ENCODE assay signal across 8 mouse cellular contexts in the genomic region with DNA sequence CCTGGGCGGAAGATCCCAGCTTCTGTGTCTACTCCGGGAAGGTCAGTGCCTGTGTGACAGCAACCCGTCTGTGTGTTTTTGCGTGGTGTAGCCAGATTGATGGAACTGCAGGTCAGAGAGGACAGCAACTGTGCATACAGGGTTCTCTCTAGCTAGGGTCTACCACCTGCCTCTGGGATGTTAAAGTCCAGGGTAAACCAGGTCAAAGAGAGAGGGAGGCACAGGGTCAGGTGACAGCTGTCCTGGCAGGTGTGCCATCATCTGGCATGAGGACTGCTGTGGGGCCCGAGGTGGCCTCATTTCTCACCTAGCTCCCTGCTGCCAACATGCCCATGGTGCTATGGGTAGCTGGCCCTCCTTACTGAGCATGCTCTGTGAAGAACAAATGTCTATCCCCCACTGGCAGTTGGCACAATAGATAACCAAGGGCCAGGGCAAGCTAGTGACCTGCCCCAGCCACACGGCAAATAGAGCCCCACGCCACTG. TPM values are rescaled to one million over a fixed set of nuclear protein-coding genes. Genes with fewer than 3 reads are reported as not detected.
DNase-seq lines count a peak whose midpoint lies in the region; ATAC-seq and TF ChIP-seq lines count a peak whose summit lies in the region.

No protein-coding gene starts in this region.

- peak; percentile 33 for ATAC-seq in liver, postnatal 0 days
- ATAC-seq in erythroid progenitor cell, adult 5-6 weeks (replicated peaks; ENCODE audit: low FRiP score, poor library complexity, severe bottlenecking), result no peak

- H3K27me3 ChIP-seq in liver, postnatal 0 days (ENCODE audit: insufficient read depth, low read length), result no peaks in the 10 kb centered on the region

- H3K9ac ChIP-seq in liver, postnatal 0 days (replicated peaks), result peak overlapping the region; percentile 35

- peak; percentile 54 for DNase-seq in kidney, adult 18-20 months
- DNase-seq in kidney, postnatal 14 days, result no peak
- peak; percentile 60 for DNase-seq in gastrocnemius, postnatal 14 days
- no peak for DNase-seq in liver, postnatal 0 days
- no peak for DNase-seq in layer of hippocampus, postnatal 10 days (ENCODE audit: low spot score in 2 of 2)
- no peak for DNase-seq in left cerebral cortex, postnatal 36 days (ENCODE audit: low spot score in 2 of 2)

- WGBS in liver, postnatal 0 days (ENCODE audit: insufficient replicate concordance), result 51% methylated on average over 7 of the region's 7 CpGs

- no peaks in the 10 kb centered on the region for H3K36me3 ChIP-seq in liver, postnatal 0 days (replicated peaks; ENCODE audit: insufficient read depth, low read length)

- H3K27ac ChIP-seq in brown adipose tissue, adult 24 weeks (replicated peaks; ENCODE audit: low read depth, low read length), result peak overlapping the region; percentile 35
- H3K27ac ChIP-seq in liver, postnatal 0 days (ENCODE audit: low read depth), result peak overlapping the region; percentile 87

- H3K4me2 ChIP-seq in liver, postnatal 0 days (ENCODE audit: low read depth, low read length), result peak overlapping the region; percentile 4; the same call in 1 of the 2 replicates

- intact Hi-C loops in gastrocnemius, postnatal 14 days (cut with DNase I; ENCODE audit: low total_unique reads), result no loop called here
- intact Hi-C loops in left cerebral cortex, postnatal 36 days (cut with DNase I), result no loop called here

- no peak for TF ChIP-seq EP300 in liver, postnatal 0 days (IDR thresholded peaks at IDR 0.05; ENCODE audit: low read depth)

- no peak for TF ChIP-seq CTCF in liver, postnatal 0 days (IDR thresholded peaks at IDR 0.05; ENCODE audit: low read depth)

- H3K4me1 ChIP-seq in brown adipose tissue, adult 24 weeks (ENCODE audit: control insufficient read depth, insufficient read depth, insufficient read length, low read length), result peaks cover 87% of the 10 kb centered on the region
- H3K4me1 ChIP-seq in liver, postnatal 0 days (ENCODE audit: insufficient read depth), result peaks cover 96% of the 10 kb centered on the region

- no peak overlapping the region for H3K4me3 ChIP-seq in brown adipose tissue, adult 24 weeks (ENCODE audit: insufficient read depth, low read depth, low read length)
- no peak overlapping the region for H3K4me3 ChIP-seq in liver, postnatal 0 days (ENCODE audit: low read depth, low read length)

- no peaks in the 10 kb centered on the region for H3K9me3 ChIP-seq in liver, postnatal 0 days (ENCODE audit: low read length)

RNA-seq across cellular contexts. Expression of a gene that starts 28.5 kb away (rescaled TPM):
- 15.0 and 17.0 TPM in 2 replicates for polyA plus RNA-seq in brown adipose tissue, adult 24 weeks (2012; ENCODE audit: insufficient read depth, insufficient read length, missing spikeins)
- 10 to 100 TPM; 30.3 to 36.0 TPM for total RNA-seq in gastrocnemius, postnatal 14 days (2021)
- polyA plus RNA-seq in liver, postnatal 0 days (2015; fragmentation: Nextera tagmentation; extraction: Ambion mirVana), result 3.6 and 4.3 TPM in 2 replicates
- 100 to 1,000 TPM; 115 to 128 TPM for total RNA-seq in layer of hippocampus, postnatal 10 days (2021)
- total RNA-seq in left cerebral cortex, postnatal 36 days (2021), result 100 to 1,000 TPM in 1 of 2 experiments, 10 to 100 TPM in 1; 83.9 to 111 TPM
- 20.9 and 36.0 TPM in 2 replicates for total RNA-seq in erythroid progenitor cell, adult 5-6 weeks (2015; ENCODE audit: low replicate concordance)
- total RNA-seq in erythroid progenitor cell, adult 5-6 weeks (2017; ENCODE audit: low replicate concordance), result 4.0 and 4.6 TPM in 2 replicates

Comparison
In these comparisons a context has a peak if more than half of its experiments do, and no peak if none do; other contexts are left out.
1. DNase-seq: peak in kidney, adult 18-20 months (single experiment) and gastrocnemius, postnatal 14 days (single experiment); none in kidney, postnatal 14 days (single experiment), liver, postnatal 0 days (single experiment), layer of hippocampus, postnatal 10 days (0 of 2) and left cerebral cortex, postnatal 36 days (0 of 2).